Mouse (Mus musculus): ENCODE data around the gene Wdr59. TPM values are rescaled to one million over a fixed set of nuclear protein-coding genes. Genes with fewer than 3 reads are reported as not detected.

The Wdr59 gene
- total RNA-seq, 1 experiment: 10.4 TPM

GRCm38 (mm10) chr8:111449671-111450070 lies 72.2 kb downstream of the Wdr59 start:
- no peak for DNase-seq (ENCODE audit: low read depth, low spot score)
- H3K4me3 ChIP-seq (ENCODE audit: insufficient read depth in 1 of 2, low read depth in 1 of 2, low read length in 2 of 2, poor library complexity in 1 of 2, severe bottlenecking in 1 of 2): no peak overlapping the region
- H3K4me1 ChIP-seq (ENCODE audit: control insufficient read depth in 2 of 2, insufficient read depth in 2 of 2, low read length in 2 of 2, poor library complexity in 1 of 2): peaks cover 0 to 7% of the 10 kb centered on the region in 2 experiments; a peak in 1 of 4 replicates
- no peak overlapping the region for H3K9ac ChIP-seq (ENCODE audit: insufficient read depth, low read depth, low read length, poor library complexity, severe bottlenecking)
- TF ChIP-seq CHD2 (IDR thresholded peaks at IDR 0.05; ENCODE audit: low read depth, low read length) (no peak), ZC3H11A (IDR thresholded peaks at IDR 0.05; ENCODE audit: borderline replicate concordance, low read depth, low read length) (no peak), ZNF384 (IDR thresholded peaks at IDR 0.05; ENCODE audit: low read depth, low read length) (no peak), HCFC1 (IDR thresholded peaks at IDR 0.05; ENCODE audit: borderline replicate concordance, insufficient read depth, low read length) (no peak), MAFK (IDR thresholded peaks at IDR 0.05; ENCODE audit: insufficient read depth, low read depth, low read length) (no peak)
- H3K9me3 ChIP-seq (ENCODE audit: control insufficient read depth, insufficient read depth, low read depth, low read length): no peaks in the 10 kb centered on the region
- in situ Hi-C loops (cut with MboI; ENCODE audit: low sequenced_read_pairs in 2 of 2, unreplicated experiment in 2 of 2): no loop called here
- no peak overlapping the region for H3K27ac ChIP-seq (ENCODE audit: insufficient read depth, low read depth, low read length, poor library complexity, severe bottlenecking)
- H3K36me3 ChIP-seq (ENCODE audit: control insufficient read depth, insufficient read depth, low read length, poor library complexity, severe bottlenecking): peaks cover 7% of the 10 kb centered on the region

- Histone ChIP-seq H3K9ac (ENCODE audit: insufficient read depth, low read depth, low read length, poor library complexity, severe bottlenecking) (no peak overlapping the region), H3K4me3 (ENCODE audit: insufficient read depth in 1 of 2, low read depth in 1 of 2, low read length in 2 of 2, poor library complexity in 1 of 2, severe bottlenecking in 1 of 2) (peak overlapping the region in 1 of 2 experiments; percentile 2; a peak in 1 of 4 replicates), H3K9me3 (ENCODE audit: control insufficient read depth, insufficient read depth, low read depth, low read length) (no peaks in the 10 kb centered on the region), H3K36me3 (ENCODE audit: control insufficient read depth, insufficient read depth, low read length, poor library complexity, severe bottlenecking) (peaks cover 2% of the 10 kb centered on the region; the same call in 1 of the 2 replicates), H3K27ac (ENCODE audit: insufficient read depth, low read depth, low read length, poor library complexity, severe bottlenecking) (no peak overlapping the region), H3K4me1 (ENCODE audit: control insufficient read depth in 2 of 2, insufficient read depth in 2 of 2, low read length in 2 of 2, poor library complexity in 1 of 2) (peaks cover 0 to 3% of the 10 kb centered on the region in 2 experiments; a peak in 1 of 4 replicates)
- in situ Hi-C loops (cut with MboI; ENCODE audit: low sequenced_read_pairs in 2 of 2, unreplicated experiment in 2 of 2): no loop called here
- TF ChIP-seq MAFK (IDR thresholded peaks at IDR 0.05; ENCODE audit: insufficient read depth, low read depth, low read length) (no peak), CHD2 (IDR thresholded peaks at IDR 0.05; ENCODE audit: low read depth, low read length) (0 out of 2 replicates have a peak, but pooled peaks have one; percentile 41)
- peak; percentile 36 for DNase-seq (ENCODE audit: low read depth, low spot score)
Observed at GRCm38 (mm10) chr8:111445960-111446660, 75.8 kb downstream of the Wdr59 start.

GRCm38 (mm10) chr8:111445558-111445957 lies 76.3 kb downstream of the Wdr59 start:
- Histone ChIP-seq H3K9ac (ENCODE audit: insufficient read depth, low read depth, low read length, poor library complexity, severe bottlenecking) (no peak overlapping the region), H3K27ac (ENCODE audit: insufficient read depth, low read depth, low read length, poor library complexity, severe bottlenecking) (no peak overlapping the region), H3K4me1 (ENCODE audit: control insufficient read depth in 2 of 2, insufficient read depth in 2 of 2, low read length in 2 of 2, poor library complexity in 1 of 2) (peaks cover 0 to 3% of the 10 kb centered on the region in 2 experiments; a peak in 1 of 4 replicates), H3K36me3 (ENCODE audit: control insufficient read depth, insufficient read depth, low read length, poor library complexity, severe bottlenecking) (peaks cover 2% of the 10 kb centered on the region; the same call in 1 of the 2 replicates), H3K4me3 (ENCODE audit: insufficient read depth in 1 of 2, low read depth in 1 of 2, low read length in 2 of 2, poor library complexity in 1 of 2, severe bottlenecking in 1 of 2) (peak overlapping the region in 1 of 2 experiments; percentile 2; a peak in 1 of 4 replicates), H3K9me3 (ENCODE audit: control insufficient read depth, insufficient read depth, low read depth, low read length) (no peaks in the 10 kb centered on the region)
- in situ Hi-C loops (cut with MboI; ENCODE audit: low sequenced_read_pairs in 2 of 2, unreplicated experiment in 2 of 2): no loop called here
- TF ChIP-seq MAFK (IDR thresholded peaks at IDR 0.05; ENCODE audit: insufficient read depth, low read depth, low read length) (no peak), ZNF384 (IDR thresholded peaks at IDR 0.05; ENCODE audit: low read depth, low read length) (no peak), HCFC1 (IDR thresholded peaks at IDR 0.05; ENCODE audit: borderline replicate concordance, insufficient read depth, low read length) (no peak), CHD2 (IDR thresholded peaks at IDR 0.05; ENCODE audit: low read depth, low read length) (no peak), ZC3H11A (IDR thresholded peaks at IDR 0.05; ENCODE audit: borderline replicate concordance, low read depth, low read length) (no peak)
- peak; percentile 36 for DNase-seq (ENCODE audit: low read depth, low spot score)

- Histone ChIP-seq H3K27ac (ENCODE audit: insufficient read depth, low read depth, low read length, poor library complexity, severe bottlenecking) (no peak overlapping the region), H3K4me1 (ENCODE audit: control insufficient read depth in 2 of 2, insufficient read depth in 2 of 2, low read length in 2 of 2, poor library complexity in 1 of 2) (peaks cover 0 to 3% of the 10 kb centered on the region in 2 experiments; a peak in 1 of 4 replicates), H3K9ac (ENCODE audit: insufficient read depth, low read depth, low read length, poor library complexity, severe bottlenecking) (no peak overlapping the region), H3K9me3 (ENCODE audit: control insufficient read depth, insufficient read depth, low read depth, low read length) (no peaks in the 10 kb centered on the region), H3K36me3 (ENCODE audit: control insufficient read depth, insufficient read depth, low read length, poor library complexity, severe bottlenecking) (no peaks in the 10 kb centered on the region), H3K4me3 (ENCODE audit: insufficient read depth in 1 of 2, low read depth in 1 of 2, low read length in 2 of 2, poor library complexity in 1 of 2, severe bottlenecking in 1 of 2) (no peak overlapping the region)
- in situ Hi-C loops (cut with MboI; ENCODE audit: low sequenced_read_pairs in 2 of 2, unreplicated experiment in 2 of 2): no loop called here
- TF ChIP-seq ZNF384 (IDR thresholded peaks at IDR 0.05; ENCODE audit: low read depth, low read length): no peak
- TF ChIP-seq CHD2 (IDR thresholded peaks at IDR 0.05; ENCODE audit: low read depth, low read length): no peak
- TF ChIP-seq MAFK (IDR thresholded peaks at IDR 0.05; ENCODE audit: insufficient read depth, low read depth, low read length): no peak
- TF ChIP-seq HCFC1 (IDR thresholded peaks at IDR 0.05; ENCODE audit: borderline replicate concordance, insufficient read depth, low read length): no peak
- no peak for TF ChIP-seq ZC3H11A (IDR thresholded peaks at IDR 0.05; ENCODE audit: borderline replicate concordance, low read depth, low read length)
- DNase-seq (ENCODE audit: low read depth, low spot score): no peak
Observed at GRCm38 (mm10) chr8:111444245-111444644, 77.6 kb downstream of the Wdr59 start.

Measured in ES-E14 (cell line).